Mouse (Mus musculus) cortical plate, adult 2 months (tissue): ENCODE measurements around the gene Fam217b.

Experiments used
- CTCF ChIP-seq: fragments of 200-500 bp; IDR thresholded peaks from 2 replicates; pipeline ENCODE4 v1.5.1; 2011; ENCODE audit warnings: mild to moderate bottlenecking, control low read depth, low read length; ENCODE audit not compliant: insufficient read depth; ENCODE audit errors: extremely low read depth
- POLR2A ChIP-seq: fragments of 200-500 bp; IDR thresholded peaks from 2 replicates; pipeline ENCODE4 v1.6.1; 2011; ENCODE audit warnings: mild to moderate bottlenecking, low read length, control low read depth; ENCODE audit not compliant: insufficient read depth; ENCODE audit errors: extremely low read depth

DNA sequence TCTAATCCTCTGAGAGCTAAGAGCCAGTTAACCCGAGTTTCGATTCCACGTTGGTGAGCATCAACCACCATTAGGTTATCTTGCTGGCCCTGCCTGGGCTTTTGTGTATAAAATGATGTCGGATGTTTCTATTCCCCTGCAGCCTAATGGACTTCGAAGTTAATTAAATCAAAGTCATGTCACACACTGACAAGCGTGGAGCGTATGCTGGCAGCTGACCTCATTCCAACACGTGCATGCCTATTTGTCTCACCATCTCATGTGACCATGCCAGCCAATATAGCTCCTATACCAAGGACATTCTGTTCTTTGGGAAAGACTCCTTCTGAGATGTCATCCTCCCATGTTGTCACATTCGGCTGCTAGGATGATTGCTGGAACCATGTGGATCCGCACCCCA lies 59.6 kb downstream of the Fam217b start:
- TF ChIP-seq CTCF (no peak), POLR2A (no peak)
